Mouse (Mus musculus): ENCODE results near the gene Faf1.

Gene Faf1

GRCm38 (mm10) chr4:109929058-109929457 lies 252.7 kb downstream of the Faf1 start:
- no peak for DNase-seq (ENCODE audit: low spot score in 2 of 2)

GRCm38 (mm10) chr4:109930445-109930844 lies 254.1 kb downstream of the Faf1 start:
- DNase-seq (ENCODE audit: low spot score in 2 of 2), result no peak

GRCm38 (mm10) chr4:109930935-109931334 lies 254.5 kb downstream of the Faf1 start:
- no peak for DNase-seq (ENCODE audit: low spot score in 2 of 2)

- no peak for DNase-seq (ENCODE audit: low spot score in 2 of 2)
Measured at GRCm38 (mm10) chr4:109936557-109936956, 260.2 kb downstream of the Faf1 start.

GRCm38 (mm10) chr4:109939291-109939690 lies 262.9 kb downstream of the Faf1 start:
- DNase-seq (ENCODE audit: low spot score in 2 of 2), result no peak

- DNase-seq (ENCODE audit: low spot score in 2 of 2), result no peak
Measured at GRCm38 (mm10) chr4:109945554-109945953, 269.2 kb downstream of the Faf1 start.

GRCm38 (mm10) chr4:109949307-109949706 lies 272.9 kb downstream of the Faf1 start:
- DNase-seq (ENCODE audit: low spot score in 2 of 2), result no peak

GRCm38 (mm10) chr4:109953509-109953908 lies 277.1 kb downstream of the Faf1 start:
- no peak for DNase-seq (ENCODE audit: low spot score in 2 of 2)

- no peak for DNase-seq (ENCODE audit: low spot score in 2 of 2)
Measured at GRCm38 (mm10) chr4:109960201-109960935, 284.0 kb downstream of the Faf1 start.

- no peak for DNase-seq (ENCODE audit: low spot score in 2 of 2)
Measured at GRCm38 (mm10) chr4:109963570-109964279, 287.3 kb downstream of the Faf1 start.

- DNase-seq (ENCODE audit: low spot score in 2 of 2), result no peak
Measured at GRCm38 (mm10) chr4:109969561-109969960, 293.2 kb downstream of the Faf1 start.

GRCm38 (mm10) chr4:109973991-109974654 lies 297.7 kb downstream of the Faf1 start:
- no peak for DNase-seq (ENCODE audit: low spot score in 2 of 2)

GRCm38 (mm10) chr4:109974655-109975380 lies 298.4 kb downstream of the Faf1 start:
- DNase-seq (ENCODE audit: low spot score in 2 of 2), result no peak

GRCm38 (mm10) chr4:109975381-109976240 lies 299.2 kb downstream of the Faf1 start:
- no peak for DNase-seq (ENCODE audit: low spot score in 2 of 2)

GRCm38 (mm10) chr4:109976273-109977147 lies 300.1 kb downstream of the Faf1 start:
- DNase-seq (ENCODE audit: low spot score in 2 of 2), result peak in 1 of 2 experiments; percentile 16

- DNase-seq (ENCODE audit: low spot score in 2 of 2), result peak; percentile 45 to 59
Measured at GRCm38 (mm10) chr4:109977148-109978067, 301.0 kb downstream of the Faf1 start, which contains the start of gene Dmrta2. TSS of gene Dmrta2 (plus strand) at chr4:109978053.

GRCm38 (mm10) chr4:109978068-109978857 lies 301.9 kb downstream of the Faf1 start:
- DNase-seq (ENCODE audit: low spot score in 2 of 2), result no peak

- DNase-seq (ENCODE audit: low spot score in 2 of 2), result no peak
Measured at GRCm38 (mm10) chr4:109978858-109979340, 302.5 kb downstream of the Faf1 start.
